Mouse (Mus musculus) heart, adult 2 months (tissue): Measurements from ENCODE around the gene Cdk14.

Experiments
- CTCF ChIP-seq: fragments of 200-600 bp; IDR thresholded peaks from 2 replicates; pipeline ENCODE4 v1.8.1; 2022; ENCODE audit warnings: antibody characterized with exemption, mild to moderate bottlenecking, moderate library complexity
- EP300 ChIP-seq: fragments of 200-500 bp; IDR thresholded peaks from 2 replicates; pipeline ENCODE4 v1.6.1; 2011; ENCODE audit warnings: low read depth, low read length, control low read depth; ENCODE audit not compliant: insufficient read depth
- POLR2A ChIP-seq: fragments of 200-500 bp; IDR thresholded peaks from 2 replicates; pipeline ENCODE4 v1.6.1; 2011; ENCODE audit warnings: mild to moderate bottlenecking, low read depth, low read length, control low read depth; ENCODE audit not compliant: insufficient read depth

GRCm38 (mm10) chr5:5116775-5117522 lies 303.2 kb downstream of the Cdk14 start:
- no peak for TF ChIP-seq CTCF
- no peak for TF ChIP-seq EP300
- TF ChIP-seq POLR2A, result no peak
